Mouse (Mus musculus) liver, adult 10 weeks (tissue): ENCODE measurements around the gene Gm21852. TPM values are rescaled to one million over a fixed set of nuclear protein-coding genes. Genes with fewer than 3 reads are reported as not detected.

Experiments used
- polyA plus RNA-seq: library from polyadenylated mRNA; stranded (reverse); fragments of 350-450 nt; fragmentation: Illumina TruSeq; extraction: RNeasy Lipid Tissue Mini Kit (QIAGEN cat#74804); gene quantifications from one replicate; pipeline ENCODE4 v1.2.3, GENCODE M21; 2014; ENCODE audit warnings: low read depth, low replicate concordance

Gm21852 gene
- polyA plus RNA-seq, result not detected

GRCm38 (mm10) chrY:40651896-40652295 is at the start of gene Gm21852:
Gene Gm21852, minus strand, starts transcription at chrY:40651996.

Other genes with a start within 250 kb of the Gm21852 start
- not detected for gene Gm21797, start 123.8 kb upstream of the Gm21852 start, polyA plus RNA-seq
- not detected for gene Gm20795, start 152.9 kb upstream of the Gm21852 start, polyA plus RNA-seq